Mouse (Mus musculus): ENCODE measurements around the gene Htr2b. TPM values are rescaled to one million over a fixed set of nuclear protein-coding genes. Genes with fewer than 3 reads are reported as not detected.
A peak's percentile ranks its signal among the peaks of the same experiment; 100 is the strongest.

Gene Htr2b
- total RNA-seq, 2 experiments from 2014 or later, result 0.96 TPM; not detected in 1

- DNase-seq, result no peak
Measured at GRCm38 (mm10) chr1:86094413-86094812, 17.4 kb downstream of the Htr2b start.

- DNase-seq, result no peak
Measured at GRCm38 (mm10) chr1:86076565-86076964, 35.2 kb downstream of the Htr2b start.

- DNase-seq, result peak; percentile 83
Measured at GRCm38 (mm10) chr1:86064271-86064991, 47.3 kb downstream of the Htr2b start, which contains the start of gene Psmd1. TSS of gene Psmd1 (plus strand) at chr1:86064387.

- no peak for DNase-seq
Measured at GRCm38 (mm10) chr1:86062523-86062922, 49.2 kb downstream of the Htr2b start.

GRCm38 (mm10) chr1:86058856-86059769 lies 52.7 kb downstream of the Htr2b start:
- peak; percentile 86 for DNase-seq

GRCm38 (mm10) chr1:86056284-86056683 lies 55.5 kb downstream of the Htr2b start:
- DNase-seq, result no peak

- DNase-seq, result no peak
Measured at GRCm38 (mm10) chr1:86054943-86055342, 56.8 kb downstream of the Htr2b start.

GRCm38 (mm10) chr1:86053198-86053921 lies 58.4 kb downstream of the Htr2b start:
- peak; percentile 66 for DNase-seq

Other genes starting within 250 kb of the Htr2b start
- gene Itm2c, start 217.7 kb downstream of the Htr2b start, total RNA-seq (2021), result 10 to 100 TPM; 21.2 to 22.6 TPM
- not detected for gene 4933407L21Rik, start 183.5 kb downstream of the Htr2b start, total RNA-seq (2021)
- gene Gpr55, start 151.0 kb downstream of the Htr2b start, total RNA-seq (2021), result not detected
- not detected for gene Spata3, start 95.2 kb downstream of the Htr2b start, total RNA-seq (2021)
- not detected for gene 2810459M11Rik, start 66.1 kb downstream of the Htr2b start, total RNA-seq (2021)
- 10 to 100 TPM; 96.2 to 98.9 TPM for gene Psmd1, start 47.6 kb downstream of the Htr2b start, total RNA-seq (2021)
- gene Gm21972, start 21.7 kb upstream of the Htr2b start, total RNA-seq (2021), result 1 to 10 TPM in 1 of 2 experiments, under 1 TPM in 1; 0.54 to 1.3 TPM
- gene Armc9, start 42.8 kb upstream of the Htr2b start, total RNA-seq (2021), result 1 to 10 TPM; 2.1 to 2.4 TPM
- not detected for gene B3gnt7, start 190.9 kb upstream of the Htr2b start, total RNA-seq (2021)
- 10 to 100 TPM; 84.0 to 88.2 TPM for gene Ncl, start 247.4 kb upstream of the Htr2b start, total RNA-seq (2021)